Mouse (Mus musculus) frontal cortex, postnatal 36 days (tissue): ENCODE data around the gene Hdac1.
"Not testable (repeated sequence)": the region's sequence is repeated elsewhere in the genome, so short reads cannot be mapped to it uniquely, and the experiment has no call there.

Experiments used
- DNase-seq, 2 experiments: peaks; one replicate each; pipeline ENCODE4 v3.0.0; 2022; ENCODE audit warnings: low spot score in 2 of 2

The Hdac1 gene

DNA sequence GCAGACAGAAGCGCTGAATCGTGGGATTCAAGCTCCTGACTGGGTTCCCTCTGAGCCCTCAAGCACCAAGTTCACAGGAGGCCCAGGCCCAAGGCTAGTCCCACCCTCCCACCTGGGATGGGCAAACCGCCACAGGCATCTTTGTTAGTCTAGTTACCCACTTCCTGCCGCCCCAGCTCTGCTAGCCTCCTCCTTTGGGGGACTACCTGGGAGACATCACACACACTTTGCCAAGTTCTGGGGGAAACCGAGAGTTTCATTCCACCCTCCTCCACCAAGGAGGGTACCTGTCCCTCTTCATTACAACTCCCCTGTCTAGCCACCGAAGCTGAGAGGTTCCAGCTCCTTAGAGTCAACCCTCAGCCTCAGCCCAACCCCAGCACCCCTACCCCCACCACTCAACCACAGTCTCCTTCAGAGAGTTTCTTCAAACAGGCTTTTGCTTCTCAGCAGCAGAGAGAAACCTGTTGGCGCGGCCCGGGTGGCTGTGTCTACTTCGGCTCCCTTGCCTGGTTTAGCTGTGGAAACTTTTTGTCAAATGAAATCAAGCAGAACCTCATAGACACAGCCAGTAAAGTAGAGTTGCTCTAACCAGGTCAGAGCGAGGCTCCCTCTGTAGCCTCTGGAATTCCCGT is 15.9 kb upstream of the Hdac1 start:
- no peak for DNase-seq

DNA sequence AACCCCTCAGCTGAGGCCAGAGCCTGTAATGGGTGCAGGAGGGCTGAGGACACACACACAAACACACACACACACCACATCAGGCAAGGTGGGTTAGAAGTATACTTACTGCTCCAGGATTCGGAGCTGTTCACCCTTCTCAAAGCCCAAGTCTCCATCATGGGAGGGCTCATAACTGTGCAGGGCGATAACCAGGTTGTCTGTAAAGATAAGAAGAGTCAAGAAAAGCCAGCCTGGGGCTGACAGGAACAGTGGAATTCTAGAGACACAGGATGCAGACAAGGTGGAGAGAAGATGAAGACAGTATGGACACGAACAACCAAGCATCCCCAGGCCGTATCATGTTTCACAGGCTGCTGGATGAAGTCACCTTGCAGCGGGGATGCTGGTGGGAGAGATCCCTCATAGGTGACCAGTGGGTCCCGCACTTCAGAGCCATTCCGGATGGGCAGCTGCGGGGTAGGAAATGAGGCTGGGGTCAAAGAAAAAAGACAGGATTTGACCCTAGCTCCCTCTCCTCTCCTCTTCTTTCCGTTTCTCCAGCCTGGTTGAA is 14.8 kb upstream of the Hdac1 start:
- no peak for DNase-seq

DNA sequence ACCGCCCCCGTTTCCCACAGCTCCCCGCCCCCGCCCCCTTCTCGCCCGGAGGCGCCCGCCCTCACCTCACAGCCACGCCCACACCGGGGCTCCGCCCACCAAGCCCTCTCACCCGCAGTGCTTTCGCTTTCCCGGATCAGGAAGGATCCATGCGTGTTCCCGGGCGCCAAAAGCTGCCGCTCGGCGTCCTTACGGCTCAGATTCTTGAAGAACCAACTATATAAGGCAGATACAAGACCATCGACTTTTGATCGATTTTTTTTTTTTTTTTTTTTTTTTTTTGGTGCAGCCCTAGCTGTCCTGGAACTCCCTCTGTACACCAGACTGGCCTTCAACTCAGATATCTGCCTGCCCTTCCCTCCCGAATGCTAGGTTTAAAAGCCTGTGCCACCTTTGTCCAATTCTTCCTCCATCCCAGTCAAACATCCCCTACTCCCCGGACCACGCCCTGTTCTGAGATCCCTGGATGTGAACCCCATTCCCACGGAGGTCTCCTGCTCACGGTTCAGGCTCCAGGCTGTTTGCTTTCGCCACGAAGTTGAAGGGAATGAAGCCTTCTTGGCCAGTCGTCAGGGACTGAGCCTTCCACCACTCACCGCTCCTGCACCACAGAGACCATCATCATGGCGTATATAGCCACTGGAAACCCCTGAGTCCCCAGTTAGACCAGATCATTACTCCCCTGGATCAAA is 14.2 kb upstream of the Hdac1 start:
- peak; percentile 70 to 76 for DNase-seq

DNA sequence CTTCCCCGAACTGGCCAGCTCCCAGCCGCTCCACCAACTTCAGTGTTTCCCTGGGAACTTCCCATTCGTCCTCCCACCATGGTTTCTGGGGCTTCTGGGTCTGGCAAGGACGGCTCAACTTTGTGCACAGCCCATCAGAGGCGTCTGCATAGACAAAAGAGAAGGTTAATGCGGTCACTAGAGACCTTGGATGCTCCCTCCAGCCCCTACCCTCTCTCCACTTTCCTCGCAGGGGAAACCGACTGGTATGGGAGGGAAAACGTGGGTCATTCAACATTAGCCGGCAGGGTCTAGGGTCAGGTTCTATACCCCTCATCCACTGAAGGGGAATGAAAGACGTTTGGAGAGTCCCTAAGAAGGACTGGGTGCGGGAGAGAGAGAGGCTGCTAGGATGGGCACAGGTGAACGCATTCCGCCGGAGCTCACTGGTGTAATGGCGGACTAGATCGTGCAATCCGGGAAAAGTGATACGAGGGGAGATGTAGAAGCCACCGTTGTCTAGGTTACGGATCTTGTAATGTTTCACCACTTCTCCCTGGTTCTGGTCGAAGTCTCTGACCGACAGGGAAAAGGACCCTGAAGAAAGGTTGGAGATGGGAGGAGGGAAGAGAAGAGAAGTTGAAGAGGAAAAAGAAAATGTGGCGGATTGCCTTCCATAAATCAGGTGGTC is 13.5 kb upstream of the Hdac1 start:
- DNase-seq = no peak

DNA sequence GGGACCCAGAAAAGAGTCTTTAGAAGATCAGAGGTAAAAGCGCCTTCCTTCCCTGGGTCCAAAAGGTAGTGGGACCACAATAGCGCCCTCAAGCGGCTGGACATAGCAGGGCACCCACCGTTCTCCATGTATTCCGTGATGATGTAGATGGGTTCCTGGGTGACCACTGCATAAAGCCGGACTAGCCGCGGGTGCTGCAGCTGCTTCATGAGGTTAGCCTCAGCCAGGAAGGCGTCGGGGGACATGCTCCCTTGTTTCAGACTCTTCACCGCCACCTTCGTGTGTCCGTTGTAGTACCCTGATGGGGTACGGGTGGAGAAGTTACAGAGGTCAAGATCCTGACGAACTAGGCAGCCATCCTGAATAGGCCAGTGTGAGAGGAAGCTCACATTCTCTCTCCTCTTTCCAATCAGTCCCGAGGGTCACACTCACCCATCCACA is 12.9 kb upstream of the Hdac1 start:
- DNase-seq = peak in 1 of 2 experiments; percentile 31

DNA sequence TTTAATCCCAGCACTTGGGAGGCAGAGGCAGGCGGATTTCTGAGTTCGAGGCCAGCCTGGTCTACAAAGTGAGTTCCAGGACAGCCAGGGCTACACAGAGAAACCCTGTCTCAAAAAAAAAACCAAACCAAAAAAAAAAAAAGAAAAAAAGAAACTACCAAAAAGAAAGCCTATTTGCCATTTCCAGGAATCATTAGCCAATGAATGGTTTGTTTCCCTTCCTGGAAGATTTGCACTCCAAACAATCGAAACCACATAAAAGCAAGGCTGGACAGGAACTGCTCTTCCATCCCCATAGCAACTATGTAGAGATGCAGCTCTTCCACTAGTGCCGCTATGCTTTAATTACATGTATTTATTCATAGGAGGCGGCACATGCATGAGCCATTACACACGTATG is 12.0 kb upstream of the Hdac1 start:
- DNase-seq = not testable (repeated sequence)

DNA sequence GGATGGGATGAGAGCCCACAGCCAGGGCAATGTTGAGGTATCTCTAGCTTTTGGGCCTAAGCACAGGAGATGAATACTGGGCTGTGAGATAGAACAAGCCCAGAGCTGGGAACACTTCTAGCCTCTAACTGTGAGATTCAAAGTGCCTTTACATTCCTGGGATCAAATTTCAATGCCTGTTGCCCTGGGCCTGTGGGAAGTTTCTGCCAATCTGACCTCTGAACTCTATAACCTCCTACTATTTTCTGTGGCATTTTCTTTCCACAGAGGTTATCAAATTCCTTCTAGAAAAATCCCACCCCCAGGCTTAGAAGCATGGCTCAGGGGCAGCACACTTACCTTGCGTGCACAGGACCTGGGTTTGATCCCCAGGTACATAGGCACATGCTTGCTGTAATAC is 7.8 kb upstream of the Hdac1 start:
- no peak for DNase-seq

DNA sequence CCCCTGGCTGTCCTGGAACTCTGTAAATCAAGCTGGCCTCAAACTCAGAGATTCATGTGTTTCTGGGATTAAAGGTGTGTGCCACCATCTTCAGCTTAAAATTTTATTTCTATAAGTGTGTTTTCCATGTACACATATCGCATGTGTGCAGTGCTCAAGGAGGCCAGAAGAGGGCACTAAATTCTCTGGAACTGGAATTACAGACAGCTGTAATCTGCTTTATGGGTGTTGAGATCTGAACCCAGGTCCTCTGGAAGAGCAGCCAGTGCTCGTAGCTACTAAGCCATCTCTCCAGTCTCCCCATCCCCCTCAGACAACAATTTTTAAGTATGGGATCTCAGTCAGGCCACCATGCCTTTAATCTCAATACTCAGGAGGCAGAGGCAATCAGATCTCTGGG is 6.8 kb upstream of the Hdac1 start:
- DNase-seq = no peak

DNA sequence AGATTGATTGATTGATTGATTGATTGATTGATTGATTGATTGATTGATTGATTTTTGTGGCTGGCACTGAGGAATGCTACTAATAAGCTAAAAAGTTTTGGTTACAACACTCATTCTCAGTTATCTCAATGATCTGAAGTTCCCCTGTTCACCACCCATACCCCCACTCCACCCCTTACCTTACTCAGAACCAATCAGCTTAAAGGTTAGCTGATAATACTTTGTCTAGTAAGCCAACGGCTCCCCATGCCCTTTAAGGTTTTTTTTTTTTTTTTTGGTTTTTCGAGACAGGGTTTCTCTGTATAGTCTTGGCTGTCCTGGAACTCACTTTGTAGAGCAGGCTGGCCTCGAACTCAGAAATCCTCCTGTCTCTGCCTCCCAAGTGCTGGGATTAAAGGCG is 5.1 kb upstream of the Hdac1 start:
- not testable (repeated sequence) for DNase-seq

DNA sequence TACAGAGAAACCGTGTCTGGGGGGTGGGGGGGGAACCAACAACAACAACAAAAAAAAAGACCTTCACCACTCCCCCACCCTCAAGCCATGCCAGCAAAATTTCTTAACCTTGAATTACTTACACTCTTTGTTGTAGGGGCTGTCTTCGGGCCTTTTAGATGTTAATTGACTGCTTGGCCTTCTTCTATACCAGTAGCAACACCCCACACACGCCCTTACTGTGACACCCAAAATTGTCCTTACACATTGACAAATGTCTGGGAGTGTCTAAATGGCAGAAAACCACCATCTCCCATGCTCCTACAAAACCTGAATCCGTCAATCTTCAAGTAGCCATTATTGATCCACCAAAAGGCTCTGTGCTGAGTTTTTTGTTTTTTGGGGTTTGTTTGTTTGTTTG is 1.6 kb upstream of the Hdac1 start:
- no peak for DNase-seq

DNA sequence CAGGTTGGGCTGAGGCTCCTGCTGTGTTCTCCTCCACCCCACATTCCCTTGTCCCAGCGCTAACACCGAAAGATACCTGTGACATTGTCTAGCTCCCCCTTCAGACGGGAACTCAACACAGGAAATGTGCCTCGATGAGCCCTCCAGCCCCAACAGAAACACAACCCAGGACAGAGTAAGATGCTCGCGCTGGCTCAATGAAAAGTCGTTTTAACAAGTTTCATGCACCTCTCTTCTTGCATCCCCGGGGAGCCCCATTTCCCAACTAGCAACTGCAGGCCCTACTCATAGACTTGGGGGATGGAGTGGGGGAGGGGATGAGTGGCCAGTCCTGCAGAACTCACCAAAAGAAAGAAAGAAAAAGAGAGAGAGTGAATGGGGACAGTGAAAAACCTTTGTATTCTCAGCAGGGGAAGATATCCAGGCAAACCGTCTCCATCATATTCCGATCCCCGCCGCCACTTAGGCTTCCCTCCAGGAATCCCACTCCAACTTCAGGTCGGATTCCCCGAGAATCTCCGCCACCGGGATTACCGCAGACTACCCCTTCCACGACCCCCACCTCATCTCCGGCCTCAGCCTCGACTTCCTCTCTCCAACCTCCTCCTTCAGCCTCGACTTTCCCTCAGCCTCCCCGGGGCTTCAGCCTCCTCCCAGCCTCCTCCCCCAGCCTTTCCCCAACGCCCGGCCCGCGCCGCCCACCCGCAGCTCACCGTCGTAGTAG is 483 bp downstream of the Hdac1 start:
- peak in 1 of 2 experiments; percentile 12 for DNase-seq

DNA sequence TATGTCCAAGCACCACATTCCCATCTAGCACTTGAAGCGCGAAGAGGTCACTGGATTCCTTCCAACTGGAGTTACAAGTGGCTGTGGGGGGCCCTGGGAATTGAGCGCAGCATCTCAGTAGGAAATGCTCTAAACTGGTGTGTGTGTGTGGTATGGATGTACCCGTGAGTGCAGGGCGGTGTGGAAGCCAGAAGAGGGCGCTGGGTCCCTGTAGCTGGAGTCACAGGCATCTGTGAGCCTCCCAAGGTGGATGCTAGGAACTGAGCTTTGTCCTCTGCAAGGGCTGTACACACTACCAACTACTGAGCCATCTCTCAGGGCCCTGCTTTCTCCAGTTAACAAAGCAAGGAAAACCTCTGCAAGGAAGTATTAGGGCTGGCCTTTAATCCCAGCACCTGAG is 2.5 kb downstream of the Hdac1 start:
- DNase-seq = no peak

DNA sequence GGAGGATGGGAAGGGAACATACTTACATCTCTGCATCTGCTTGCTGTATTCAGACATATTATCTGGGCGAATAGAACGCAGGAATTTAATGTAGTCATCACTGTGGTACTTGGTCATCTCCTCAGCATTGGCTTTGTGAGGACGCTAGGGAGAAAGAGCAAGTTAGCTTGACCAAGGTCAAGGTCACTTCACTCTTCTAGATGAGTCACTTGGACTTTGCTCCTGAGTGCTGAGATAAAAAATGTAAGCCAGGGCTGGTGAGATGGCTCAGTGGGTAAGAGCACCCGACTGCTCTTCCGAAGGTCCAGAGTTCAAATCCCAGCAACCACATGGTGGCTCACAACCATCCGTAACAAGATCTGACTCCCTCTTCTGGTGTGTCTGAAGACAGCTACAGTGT is 13.6 kb downstream of the Hdac1 start:
- DNase-seq = not testable (repeated sequence)

DNA sequence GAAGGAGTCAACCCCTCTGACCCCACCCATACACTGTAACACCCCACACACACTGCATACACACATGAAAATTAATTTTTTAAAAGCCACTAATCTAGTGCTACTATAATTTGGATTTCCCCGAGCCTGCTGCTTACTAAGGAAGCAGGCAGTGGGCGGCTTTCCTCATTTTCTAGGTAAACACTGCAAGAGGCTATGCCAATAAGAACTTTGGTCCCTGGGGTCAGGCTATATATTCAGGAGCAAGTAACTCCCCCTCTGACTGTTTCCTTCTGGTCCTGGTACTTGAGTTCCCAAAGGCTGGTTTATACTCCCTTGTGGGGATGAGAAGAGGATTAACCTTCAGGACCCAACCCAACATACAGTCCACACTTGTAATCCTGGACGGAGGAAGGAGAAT is 16.6 kb downstream of the Hdac1 start:
- no peak for DNase-seq

DNA sequence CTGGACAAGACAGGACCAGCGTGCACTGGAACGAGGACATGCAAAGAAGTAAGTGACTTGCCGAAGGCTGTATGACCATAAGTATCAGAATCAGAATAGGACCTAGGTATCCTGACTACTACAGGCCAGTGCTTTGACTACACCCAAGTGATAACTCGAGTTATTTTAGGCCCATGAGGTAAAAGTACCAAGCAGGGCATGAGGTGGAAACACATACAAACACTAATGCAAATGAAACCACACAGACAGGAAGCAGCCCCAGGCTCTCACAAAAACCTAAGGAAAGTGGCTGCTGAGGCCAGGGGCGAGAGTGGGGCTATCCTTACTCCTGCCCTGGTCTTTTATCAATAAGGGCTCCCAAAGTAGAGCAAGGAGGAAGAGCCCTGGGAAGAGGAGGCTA is 17.2 kb downstream of the Hdac1 start:
- DNase-seq = no peak

DNA sequence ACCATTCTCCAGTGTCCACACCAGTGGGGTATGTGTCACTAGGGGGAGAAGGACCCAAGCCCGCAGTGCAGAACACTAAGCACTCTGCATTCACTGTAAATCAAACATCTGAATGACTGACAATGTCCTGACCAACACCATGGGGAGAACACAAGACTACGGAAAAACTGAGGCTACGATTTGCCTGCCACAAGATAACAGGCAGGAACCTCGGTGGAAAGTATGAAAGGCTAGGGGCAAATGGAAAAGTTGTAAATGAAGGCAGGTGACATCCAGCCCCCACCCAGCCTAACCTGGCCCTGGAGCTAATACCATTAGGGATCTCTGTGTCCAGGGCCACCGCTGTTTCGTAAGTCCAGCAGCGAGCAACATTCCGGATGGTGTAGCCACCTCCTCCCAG is 24.0 kb downstream of the Hdac1 start:
- no peak for DNase-seq

DNA sequence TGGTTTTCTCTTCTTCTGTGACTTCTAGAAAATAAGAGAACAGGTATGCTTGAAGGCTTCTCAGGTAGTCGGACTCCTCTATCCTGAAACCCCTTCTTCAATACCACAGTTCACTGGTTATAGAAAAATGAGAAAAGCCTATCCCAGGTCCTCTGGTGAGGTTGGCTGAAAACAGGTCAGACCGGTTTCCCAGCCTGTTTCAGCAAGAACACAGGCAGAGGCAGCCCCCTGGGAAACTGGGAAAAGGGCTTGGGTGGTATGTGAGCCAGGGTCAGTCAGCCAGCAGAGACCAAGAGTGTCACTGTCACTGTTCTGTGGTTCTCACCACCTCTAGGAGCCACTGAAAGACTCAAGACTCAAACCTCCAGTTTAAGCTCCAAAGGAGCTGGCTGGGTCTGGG is 25.6 kb downstream of the Hdac1 start:
- DNase-seq = no peak

DNA sequence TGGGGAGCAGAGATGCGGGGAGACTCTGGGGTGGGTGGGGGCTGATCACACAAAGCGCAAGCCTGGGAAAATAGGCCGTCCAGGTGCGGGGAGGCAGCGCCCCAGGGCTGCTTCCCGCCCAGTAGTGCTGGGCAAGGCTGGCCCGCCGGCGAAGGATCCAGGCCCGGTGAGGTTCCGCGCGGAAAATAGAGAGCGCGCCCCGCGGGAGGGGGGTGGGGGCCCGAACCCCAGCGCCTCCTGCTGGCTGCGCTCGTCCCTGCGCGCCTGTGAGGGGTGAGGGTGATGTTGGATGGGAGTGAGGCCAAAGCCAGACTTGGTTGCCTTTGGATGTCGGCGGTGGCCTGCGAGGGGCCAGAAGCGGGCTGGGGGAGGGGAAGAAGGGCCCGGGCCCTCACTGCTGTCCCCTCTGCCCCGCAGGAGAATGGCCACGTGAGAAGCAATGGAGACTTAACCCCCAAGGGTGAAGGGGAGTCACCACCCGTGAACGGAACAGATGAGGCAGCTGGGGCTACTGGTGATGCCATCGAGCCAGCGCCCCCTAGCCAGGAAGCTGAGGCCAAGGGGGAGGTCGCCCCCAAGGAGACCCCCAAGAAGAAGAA is 28.1 kb downstream of the Hdac1 start:
- peak in 1 of 2 experiments; percentile 36 for DNase-seq

DNA sequence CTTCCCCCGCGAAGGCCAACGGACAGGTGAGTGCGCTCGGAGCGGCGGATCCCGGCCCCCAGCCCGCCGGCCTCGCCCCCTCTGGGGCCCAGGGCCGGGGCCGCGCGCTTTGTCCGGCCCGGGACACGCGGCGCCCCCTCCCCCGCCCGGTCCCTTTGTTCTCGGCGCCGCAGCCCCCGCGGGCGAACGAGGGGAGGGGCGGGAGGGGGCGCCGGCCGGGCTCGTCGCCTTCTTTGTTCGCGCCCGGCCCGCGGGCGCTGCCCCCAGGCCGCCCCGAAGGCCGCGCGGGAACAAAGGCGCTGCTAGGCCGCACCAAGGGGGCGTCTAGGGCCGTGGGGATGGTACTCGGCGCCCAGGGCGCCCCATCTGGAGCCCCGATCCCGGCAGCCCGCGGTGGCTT is 28.6 kb downstream of the Hdac1 start:
- DNase-seq = no peak

DNA sequence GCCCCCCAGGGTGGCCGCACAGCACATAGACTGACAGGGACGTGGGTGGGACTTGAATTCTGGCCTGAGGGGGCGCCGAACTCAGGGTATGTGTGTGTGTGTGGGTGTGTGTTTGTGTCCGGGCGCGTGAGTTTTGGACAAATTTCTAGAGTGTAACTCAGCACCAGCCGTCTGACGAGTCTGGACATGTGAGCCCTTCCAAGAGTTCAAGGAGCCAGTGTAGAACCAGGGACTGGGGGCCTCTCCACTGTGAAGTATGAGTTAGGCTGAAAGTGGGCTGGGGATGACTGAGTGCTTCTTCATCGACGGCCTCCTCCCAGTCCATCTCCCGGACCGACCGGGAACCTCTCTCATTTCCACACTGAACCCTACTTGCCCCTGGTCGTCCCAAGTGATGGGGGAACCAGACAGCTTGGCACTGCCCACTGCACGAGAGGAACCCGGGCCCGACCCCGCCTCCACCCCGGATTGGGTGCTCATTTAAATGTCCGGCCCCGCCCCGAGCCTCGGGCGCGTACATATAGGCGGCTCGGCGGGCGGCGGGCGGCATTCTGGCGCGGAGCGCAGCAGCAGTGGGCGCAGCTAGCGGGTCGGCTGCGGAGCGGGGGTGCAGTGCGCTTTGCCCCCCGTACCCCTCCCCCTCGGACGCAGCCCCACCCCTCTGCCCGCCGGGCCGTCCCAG is 29.3 kb downstream of the Hdac1 start, which contains the start of gene Marcksl1:
Marcksl1 (plus strand) TSS at position 496 of the 682 bp plus-strand sequence.
- peak; percentile 60 to 66 for DNase-seq
